Mouse (Mus musculus) lung, postnatal 0 days (tissue): ENCODE data around the gene Ggn. TPM values are rescaled to one million over a fixed set of nuclear protein-coding genes. Genes with fewer than 3 reads are reported as not detected.
"Not testable (repeated sequence)": the region's sequence is repeated elsewhere in the genome, so short reads cannot be mapped to it uniquely, and the experiment has no call there.

Source experiments
- ATAC-seq: fragments of 200-750 bp; cut with Nextera tagmentation; 2 replicates; pipeline ENCODE4 v1.8.0; 2017; ENCODE audit warnings: moderate library complexity
- DNase-seq: peaks from one replicate; pipeline ENCODE4 v3.0.0-alpha.2; 2016; ENCODE audit warnings: low spot score
- H3K27ac ChIP-seq: fragments of 300-500 bp; sonication (generic); 2 replicates; pipeline ENCODE4 v1.5.1; 2014; ENCODE audit warnings: antibody characterized with exemption, mild to moderate bottlenecking, low read length, mixed read lengths
- H3K27me3 ChIP-seq: fragments of 300-500 bp; sonication (generic); replicated peaks from 2 replicates; pipeline ENCODE4 v1.6.1; 2014; ENCODE audit warnings: low read length, mixed read lengths; ENCODE audit not compliant: insufficient read depth
- H3K36me3 ChIP-seq: fragments of 300-500 bp; sonication (generic); 2 replicates; pipeline ENCODE4 v1.6.1; 2014; ENCODE audit warnings: low read length, mixed read lengths; ENCODE audit not compliant: insufficient read depth
- H3K4me1 ChIP-seq: fragments of 300-500 bp; sonication (generic); 2 replicates; pipeline ENCODE4 v1.6.1; 2014; ENCODE audit warnings: antibody characterized with exemption, low read depth, low read length, mixed read lengths; ENCODE audit not compliant: insufficient read depth
- H3K4me2 ChIP-seq: fragments of 300-500 bp; sonication (generic); replicated peaks from 2 replicates; pipeline ENCODE4 v1.6.1; 2014; ENCODE audit warnings: low read depth, mild to moderate bottlenecking, low read length, moderate library complexity, mixed read lengths
- H3K4me3 ChIP-seq: fragments of 300-500 bp; sonication (generic); 2 replicates; pipeline ENCODE4 v1.5.1; 2014; ENCODE audit warnings: low read depth, low read length
- H3K9ac ChIP-seq: fragments of 300-500 bp; sonication (generic); replicated peaks from 2 replicates; pipeline ENCODE4 v1.6.1; 2014; ENCODE audit warnings: low read depth, mild to moderate bottlenecking
- H3K9me3 ChIP-seq: fragments of 300-500 bp; sonication (generic); 2 replicates; pipeline ENCODE4 v1.6.1; 2016; ENCODE audit warnings: low read length, mixed read lengths
- CTCF ChIP-seq: IDR thresholded peaks from 2 replicates; pipeline ENCODE4 v1.5.1; 2016; ENCODE audit warnings: antibody characterized with exemption, mild to moderate bottlenecking
- EP300 ChIP-seq: IDR thresholded peaks from 2 replicates; pipeline ENCODE4 v1.6.1; 2016; ENCODE audit warnings: antibody characterized with exemption, mild to moderate bottlenecking, control low read depth
- WGBS: fragments of 180-500 bp; shearing (Covaris S2); extraction: QIAGEN DNeasy Blood & Tissue Kit; methylation state at CpG from one replicate; pipeline ENCODE4 v1.1.7; 2014; 5-methylcytosine and 5-hydroxymethylcytosine counted together
- polyA plus RNA-seq: library from polyadenylated mRNA; unstranded; fragments of >200 nt; fragmentation: Nextera tagmentation; extraction: Ambion mirVana; gene quantifications from 2 replicates; pipeline ENCODE4 v1.2.1, GENCODE M21; 2015

Gene Ggn
- polyA plus RNA-seq, 1 experiment from 2014 or later: 0.44 TPM

DNA sequence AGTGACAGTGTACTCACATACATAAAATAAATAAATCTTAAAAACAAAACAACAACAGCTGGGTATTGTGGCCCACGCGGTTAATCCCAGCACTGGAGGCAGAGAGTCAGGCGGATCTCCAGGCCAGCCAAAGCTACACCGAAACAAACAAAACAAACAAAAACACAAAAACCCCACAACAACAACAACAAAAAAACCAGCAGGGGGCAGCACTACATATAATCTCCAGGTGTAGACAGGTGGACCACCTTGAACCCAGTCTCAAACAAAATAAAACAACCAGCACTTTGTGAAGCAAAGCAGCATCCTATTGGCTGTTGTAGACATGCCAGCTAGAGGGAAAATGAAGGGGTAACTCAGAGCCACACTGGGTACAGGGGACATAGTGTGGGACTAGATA is 8.1 kb downstream of the Ggn start:
- WGBS: 78% methylated on average over 4 of the region's 4 CpGs
- H3K36me3 ChIP-seq: peaks cover 31% of the 10 kb centered on the region
- no peak overlapping the region for H3K9ac ChIP-seq
- H3K27ac ChIP-seq: no peak overlapping the region
- H3K4me3 ChIP-seq: no peak overlapping the region
- H3K9me3 ChIP-seq: no peaks in the 10 kb centered on the region
- H3K27me3 ChIP-seq: 0 out of 2 replicates have a peak, but pooled peaks cover 5% of the 10 kb centered on the region
- TF ChIP-seq EP300 (no peak), CTCF (peak; percentile 35)
- DNase-seq (no peak), ATAC-seq (no peak)
- peaks cover 9% of the 10 kb centered on the region; the same call in 1 of the 2 replicates for H3K4me1 ChIP-seq
- no peak overlapping the region for H3K4me2 ChIP-seq

GRCm38 (mm10) chr7:29179323-29179722 is 9.3 kb downstream of the Ggn start:
- H3K9ac ChIP-seq: peak overlapping the region; percentile 77; the same call in 1 of the 2 replicates
- peaks cover 9% of the 10 kb centered on the region; the same call in 1 of the 2 replicates for H3K4me1 ChIP-seq
- H3K4me3 ChIP-seq: peak overlapping the region; percentile 79
- H3K4me2 ChIP-seq: peak overlapping the region; percentile 70
- H3K36me3 ChIP-seq: peaks cover 24% of the 10 kb centered on the region; the same call in 1 of the 2 replicates
- TF ChIP-seq EP300: peak; percentile 38; the same call in 1 of the 2 replicates
- TF ChIP-seq CTCF: no peak
- no peaks in the 10 kb centered on the region for H3K9me3 ChIP-seq
- DNase-seq (peak; percentile 81), ATAC-seq (no peak)
- WGBS: 16% methylated on average over 7 of the region's 7 CpGs
- no peaks in the 10 kb centered on the region for H3K27me3 ChIP-seq
- H3K27ac ChIP-seq: peak overlapping the region; percentile 84; the same call in 1 of the 2 replicates

DNA sequence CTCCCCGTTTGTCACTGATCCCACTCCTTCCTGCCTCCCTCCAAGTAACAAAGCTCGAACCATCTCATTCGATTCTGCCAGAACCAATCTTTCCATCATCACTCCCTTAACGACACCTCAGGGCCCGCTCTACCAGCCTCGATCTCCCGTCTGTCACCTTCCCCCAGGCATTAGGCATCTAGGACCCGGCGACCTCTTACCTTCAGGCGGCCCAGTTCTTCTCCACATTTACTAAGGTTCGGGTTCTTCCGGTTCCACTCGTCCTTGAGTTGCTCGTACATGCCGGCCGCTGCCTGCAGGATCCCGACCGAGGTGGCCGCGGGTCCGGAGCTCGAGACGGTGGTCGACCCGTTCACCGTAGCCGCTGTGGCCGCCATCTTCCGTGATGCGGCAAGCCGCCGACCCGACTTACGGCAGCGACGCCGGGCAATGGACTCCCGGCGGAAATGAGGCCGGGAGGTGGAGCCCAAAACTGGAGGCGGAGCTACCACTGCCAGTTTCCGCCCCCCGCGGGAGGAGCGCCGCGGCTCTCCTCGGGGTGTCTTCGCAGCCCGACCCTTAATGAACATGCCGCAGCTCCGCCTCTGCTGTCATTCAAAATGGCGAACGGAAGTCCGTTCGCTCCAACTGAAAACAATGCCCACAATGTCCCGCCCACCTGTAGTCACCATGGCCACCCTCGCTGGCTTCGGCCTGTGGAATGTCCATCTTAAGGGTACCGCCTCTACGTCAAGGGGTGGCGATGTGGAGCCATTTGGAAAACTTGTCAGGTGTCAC is 10.3 kb downstream of the Ggn start, which contains the start of gene Psmd8:
TSS of gene Psmd8 (minus strand) at position 625 of the 777 bp plus-strand sequence.
- peak within 1 kb of the TSS; percentile 84 for H3K27ac ChIP-seq
- no peaks in the 10 kb centered on the region for H3K27me3 ChIP-seq
- 1% methylated on average over 62 of the region's 62 CpGs for WGBS
- H3K9ac ChIP-seq: peak within 1 kb of the TSS; percentile 77
- peak; percentile 76 for TF ChIP-seq CTCF
- TF ChIP-seq EP300: peak; percentile 41; the same call in 1 of the 2 replicates
- peaks cover 9% of the 10 kb centered on the region; the same call in 1 of the 2 replicates for H3K4me1 ChIP-seq
- ATAC-seq (peak; percentile 99), DNase-seq (peak; percentile 99)
- H3K4me3 ChIP-seq: peak within 1 kb of the TSS; percentile 79
- H3K36me3 ChIP-seq: peaks cover 14% of the 10 kb centered on the region; the same call in 1 of the 2 replicates
- H3K9me3 ChIP-seq: no peaks in the 10 kb centered on the region
- H3K4me2 ChIP-seq: peak within 1 kb of the TSS; percentile 70

- ATAC-seq (no peak), DNase-seq (no peak)
- no peaks in the 10 kb centered on the region for H3K27me3 ChIP-seq
- 41% methylated on average over 5 of the region's 5 CpGs for WGBS
- no peaks in the 10 kb centered on the region for H3K9me3 ChIP-seq
- TF ChIP-seq EP300: 0 out of 2 replicates have a peak, but pooled peaks have one; percentile 30
- TF ChIP-seq CTCF: no peak
- H3K27ac ChIP-seq: no peak overlapping the region
- peaks cover 9% of the 10 kb centered on the region; the same call in 1 of the 2 replicates for H3K4me1 ChIP-seq
- no peak overlapping the region for H3K9ac ChIP-seq
- H3K36me3 ChIP-seq: peaks cover 9% of the 10 kb centered on the region; the same call in 1 of the 2 replicates
- no peak overlapping the region for H3K4me3 ChIP-seq
- peak overlapping the region; percentile 23 for H3K4me2 ChIP-seq
Observed at GRCm38 (mm10) chr7:29180854-29181236, 10.8 kb downstream of the Ggn start.

- DNase-seq, H3K4me1 ChIP-seq, H3K27me3 ChIP-seq, H3K4me2 ChIP-seq, ATAC-seq, H3K4me3 ChIP-seq, H3K27ac ChIP-seq, H3K9me3 ChIP-seq, H3K36me3 ChIP-seq, H3K9ac ChIP-seq: not testable (repeated sequence)
- WGBS: 83% methylated on average over 4 of the region's 4 CpGs
Observed at GRCm38 (mm10) chr7:29181323-29181722, 11.3 kb downstream of the Ggn start.

GRCm38 (mm10) chr7:29194230-29194629 is 24.2 kb downstream of the Ggn start:
- H3K4me1 ChIP-seq, H3K27me3 ChIP-seq, H3K27ac ChIP-seq, H3K4me3 ChIP-seq, ATAC-seq, DNase-seq, H3K4me2 ChIP-seq, H3K36me3 ChIP-seq, H3K9me3 ChIP-seq, H3K9ac ChIP-seq: not testable (repeated sequence)
- 80% methylated on average over 1 of the region's 1 CpGs for WGBS
